Mouse (Mus musculus): ENCODE data around the gene Stk4. TPM values are rescaled to one million over a fixed set of nuclear protein-coding genes. Genes with fewer than 3 reads are reported as not detected.

Stk4 gene
- total and polyA plus RNA-seq, 3 experiments, result 51.4 to 77.5 (median 64.4) TPM

DNA sequence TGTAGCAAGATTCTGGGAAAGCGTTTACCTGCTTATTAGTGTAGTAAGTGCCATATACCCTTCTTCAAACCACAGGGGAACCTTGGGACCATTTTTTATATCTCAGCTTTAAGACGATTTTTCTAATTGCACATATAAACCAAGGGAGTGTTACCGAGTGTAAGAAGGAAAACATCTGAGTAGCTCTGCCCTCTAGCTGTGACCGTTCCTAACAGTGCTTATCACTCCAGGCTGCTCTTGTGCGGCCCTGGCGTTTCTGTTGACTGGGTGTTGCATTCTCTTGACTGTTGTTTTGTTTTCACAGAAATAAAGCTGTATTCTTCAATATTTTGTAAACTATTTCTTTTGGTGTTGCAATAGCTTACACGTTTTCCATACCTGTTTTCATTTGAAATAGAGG, 24.0 kb downstream of the Stk4 start:
- H3K36me3 ChIP-seq (replicated peaks in 1 of 2; ENCODE audit: control insufficient read depth in 1 of 2, insufficient read depth in 1 of 2, low read length in 1 of 2), result peaks cover 61 to 82% of the 10 kb centered on the region in 2 experiments
- TF ChIP-seq ZC3H11A (IDR thresholded peaks at IDR 0.05; ENCODE audit: low read depth, low read length) (no peak), CHD2 (IDR thresholded peaks at IDR 0.05; ENCODE audit: low read length) (no peak), NRF1 (IDR thresholded peaks at IDR 0.05; ENCODE audit: low read depth, low read length) (no peak), HCFC1 (IDR thresholded peaks at IDR 0.05; ENCODE audit: low read depth, low read length) (no peak), POLR2AphosphoS2 (IDR thresholded peaks at IDR 0.05; ENCODE audit: low read depth, low read length) (no peak), JUND (conservative IDR thresholded peaks at IDR 0.05; ENCODE audit: low read depth, low read length) (no peak), TCF12 (IDR thresholded peaks at IDR 0.05; ENCODE audit: low read depth, low read length) (no peak), UBTF (IDR thresholded peaks at IDR 0.05; ENCODE audit: low read depth, low read length) (no peak), JUN (IDR thresholded peaks at IDR 0.05; ENCODE audit: insufficient read depth, low read depth, low read length) (no peak), ELF1 (IDR thresholded peaks at IDR 0.05; ENCODE audit: low read depth, low read length) (no peak), MXI1 (IDR thresholded peaks at IDR 0.05; ENCODE audit: low read depth, low read length) (no peak), MAX (IDR thresholded peaks at IDR 0.05; ENCODE audit: low read length) (no peak), BHLHE40 (IDR thresholded peaks at IDR 0.05; ENCODE audit: low read depth, low read length) (no peak), SIN3A (IDR thresholded peaks at IDR 0.05; ENCODE audit: low read length) (no peak), RAD21 (IDR thresholded peaks at IDR 0.05; ENCODE audit: low read depth, low read length) (no peak; the same call in 1 of the 2 replicates), CHD1 (IDR thresholded peaks at IDR 0.05; ENCODE audit: low read depth, low read length) (no peak), ZKSCAN1 (IDR thresholded peaks at IDR 0.05; ENCODE audit: borderline replicate concordance, low read depth, low read length) (no peak), MYC (IDR thresholded peaks at IDR 0.05; ENCODE audit: low read depth, low read length) (no peak), CTCF (conservative IDR thresholded peaks at IDR 0.05 in 1 of 2, IDR thresholded peaks at IDR 0.05 in 1 of 2; ENCODE audit: low read depth in 2 of 2, low read length in 2 of 2) (no peak; a peak in 1 of 4 replicates), EP300 (IDR thresholded peaks at IDR 0.05; ENCODE audit: low read length) (no peak)
- no peaks in the 10 kb centered on the region for H3K9me3 ChIP-seq (replicated peaks; ENCODE audit: low read length)
- DNase-seq (ENCODE audit: extremely low read depth), result no peak
- no peak overlapping the region for H3K9ac ChIP-seq (ENCODE audit: insufficient read depth, low read depth)
- in situ Hi-C loops (cut with MboI; ENCODE audit: low pct_ligation_motif_present, low pct_unique_long_range_greater_than_20kb, low sequenced_read_pairs), result no loop called here
- H3K27ac ChIP-seq (ENCODE audit: insufficient read depth, low read depth), result no peak overlapping the region
- H3K27me3 ChIP-seq (replicated peaks), result no peaks in the 10 kb centered on the region
- no peak overlapping the region for H3K4me3 ChIP-seq (replicated peaks in 1 of 3; ENCODE audit: low read depth in 2 of 3, low read length in 2 of 3, poor library complexity in 1 of 3)
- H3K79me2 ChIP-seq (replicated peaks; ENCODE audit: control insufficient read depth, extremely low read depth, insufficient read depth, poor library complexity, severe bottlenecking), result peaks cover 43% of the 10 kb centered on the region
- peaks cover 0 to 24% of the 10 kb centered on the region in 2 experiments; a peak in 2 of 4 replicates for H3K4me1 ChIP-seq (ENCODE audit: control insufficient read depth in 1 of 2, insufficient read depth in 2 of 2)
- no peak overlapping the region for H3K4me2 ChIP-seq (ENCODE audit: insufficient read depth, low read depth, poor library complexity, severe bottlenecking)
- dilution Hi-C loops (cut with MboI; ENCODE audit: extremely low pct_ligation_motif_present, extremely low pct_unique_long_range_greater_than_20kb, low sequenced_read_pairs), result no loop called here

DNA sequence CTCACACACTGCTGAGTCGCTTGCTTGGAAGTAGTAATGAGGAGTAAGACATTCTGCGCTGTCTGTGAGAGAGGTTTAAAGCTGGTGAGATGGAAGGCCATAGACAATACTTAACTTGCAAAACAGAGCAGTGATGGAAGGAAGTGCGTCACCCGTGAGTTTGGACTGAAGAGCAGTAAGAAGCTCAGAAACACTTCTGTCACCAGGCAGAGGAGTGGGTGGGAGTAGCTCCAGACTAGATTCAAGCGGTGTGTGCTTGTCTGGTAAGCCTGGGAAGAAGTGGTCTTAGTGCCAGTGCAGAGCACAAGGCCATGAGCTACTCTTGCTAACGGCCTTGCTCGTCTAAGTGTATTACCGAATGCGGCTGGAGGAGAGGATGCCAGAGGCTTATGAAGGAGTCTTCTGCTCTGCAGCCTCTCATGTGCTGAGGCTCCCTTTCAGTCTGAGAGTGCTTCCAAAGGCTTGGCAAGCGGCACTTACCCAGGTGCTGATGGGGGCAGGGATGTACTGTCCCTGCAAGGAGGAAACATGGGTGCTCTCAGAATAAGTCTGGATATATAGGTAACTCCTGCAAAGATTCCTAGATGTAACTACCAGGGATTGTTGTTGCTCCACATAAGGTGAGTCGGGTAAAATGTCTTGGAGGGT, 28.6 kb downstream of the Stk4 start:
- no peaks in the 10 kb centered on the region for H3K27me3 ChIP-seq (replicated peaks)
- DNase-seq (ENCODE audit: extremely low read depth), result no peak
- H3K4me1 ChIP-seq (ENCODE audit: control insufficient read depth in 1 of 2, insufficient read depth in 2 of 2), result no peaks in the 10 kb centered on the region
- H3K36me3 ChIP-seq (replicated peaks in 1 of 2; ENCODE audit: control insufficient read depth in 1 of 2, insufficient read depth in 1 of 2, low read length in 1 of 2), result peaks cover 64 to 85% of the 10 kb centered on the region in 2 experiments
- in situ Hi-C loops (cut with MboI; ENCODE audit: low pct_ligation_motif_present, low pct_unique_long_range_greater_than_20kb, low sequenced_read_pairs), result no loop called here
- TF ChIP-seq POLR2AphosphoS2 (IDR thresholded peaks at IDR 0.05; ENCODE audit: low read depth, low read length) (no peak), CTCF (conservative IDR thresholded peaks at IDR 0.05 in 1 of 2, IDR thresholded peaks at IDR 0.05 in 1 of 2; ENCODE audit: low read depth in 2 of 2, low read length in 2 of 2) (no peak), E2F4 (IDR thresholded peaks at IDR 0.05; ENCODE audit: insufficient replicate concordance, low read depth, low read length) (no peak), ZNF384 (IDR thresholded peaks at IDR 0.05; ENCODE audit: low read depth, low read length) (no peak), TBP (conservative IDR thresholded peaks at IDR 0.05; ENCODE audit: low read depth, low read length) (no peak), RCOR1 (conservative IDR thresholded peaks at IDR 0.05; ENCODE audit: low read depth, low read length) (no peak), CHD1 (IDR thresholded peaks at IDR 0.05; ENCODE audit: low read depth, low read length) (no peak), JUN (IDR thresholded peaks at IDR 0.05; ENCODE audit: insufficient read depth, low read depth, low read length) (no peak), ETS1 (conservative IDR thresholded peaks at IDR 0.05; ENCODE audit: low read depth, low read length) (no peak), MAX (IDR thresholded peaks at IDR 0.05; ENCODE audit: low read length) (no peak), NELFE (IDR thresholded peaks at IDR 0.05; ENCODE audit: low read depth, low read length) (no peak), GABPA (IDR thresholded peaks at IDR 0.05; ENCODE audit: insufficient replicate concordance, low read depth, low read length) (no peak), MXI1 (IDR thresholded peaks at IDR 0.05; ENCODE audit: low read depth, low read length) (no peak), HCFC1 (IDR thresholded peaks at IDR 0.05; ENCODE audit: low read depth, low read length) (no peak), USF2 (conservative IDR thresholded peaks at IDR 0.05; ENCODE audit: low read depth, low read length) (no peak), SIN3A (IDR thresholded peaks at IDR 0.05; ENCODE audit: low read length) (no peak)
- no peak overlapping the region for H3K27ac ChIP-seq (ENCODE audit: insufficient read depth, low read depth)
- no peak overlapping the region for H3K9ac ChIP-seq (ENCODE audit: insufficient read depth, low read depth)
- H3K79me2 ChIP-seq (replicated peaks; ENCODE audit: control insufficient read depth, extremely low read depth, insufficient read depth, poor library complexity, severe bottlenecking), result peaks cover 22% of the 10 kb centered on the region
- no peaks in the 10 kb centered on the region for H3K9me3 ChIP-seq (replicated peaks; ENCODE audit: low read length)
- H3K4me2 ChIP-seq (ENCODE audit: insufficient read depth, low read depth, poor library complexity, severe bottlenecking), result no peak overlapping the region
- dilution Hi-C loops (cut with MboI; ENCODE audit: extremely low pct_ligation_motif_present, extremely low pct_unique_long_range_greater_than_20kb, low sequenced_read_pairs), result no loop called here
- H3K4me3 ChIP-seq (replicated peaks in 1 of 3; ENCODE audit: low read depth in 2 of 3, low read length in 2 of 3, poor library complexity in 1 of 3), result no peak overlapping the region
